Mouse (Mus musculus) kidney, embryonic 15.5 days (tissue): ENCODE data around the gene Serp1. TPM values are rescaled to one million over a fixed set of nuclear protein-coding genes. Genes with fewer than 3 reads are reported as not detected.

Experiments used
- ATAC-seq: fragments of 200-750 bp; cut with Nextera tagmentation; replicated peaks from 2 replicates; pipeline ENCODE4 v1.8.0; 2017; ENCODE audit warnings: moderate TSS enrichment; ENCODE audit not compliant: low FRiP score
- H3K27ac ChIP-seq: fragments of 300-500 bp; sonication (generic); 2 replicates; pipeline ENCODE4 v1.5.1; 2015; ENCODE audit warnings: mild to moderate bottlenecking, inconsistent platforms
- H3K27me3 ChIP-seq: fragments of 300-500 bp; sonication (generic); 2 replicates; pipeline ENCODE4 v1.6.1; 2015; ENCODE audit warnings: inconsistent platforms
- H3K36me3 ChIP-seq: fragments of 300-500 bp; sonication (generic); 2 replicates; pipeline ENCODE4 v1.6.1; 2015; ENCODE audit warnings: inconsistent platforms
- H3K4me1 ChIP-seq: fragments of 300-500 bp; sonication (generic); 2 replicates; pipeline ENCODE4 v1.6.1; 2015; ENCODE audit warnings: inconsistent platforms
- H3K4me2 ChIP-seq: fragments of 300-500 bp; sonication (generic); 2 replicates; pipeline ENCODE4 v1.6.1; 2015; ENCODE audit warnings: moderate library complexity, mild to moderate bottlenecking, inconsistent platforms
- H3K4me3 ChIP-seq: fragments of 300-500 bp; sonication (generic); replicated peaks from 2 replicates; pipeline ENCODE4 v1.5.1; 2015; ENCODE audit warnings: mild to moderate bottlenecking, inconsistent platforms
- H3K9ac ChIP-seq: fragments of 300-500 bp; sonication (generic); 2 replicates; pipeline ENCODE4 v1.6.1; 2015; ENCODE audit warnings: mild to moderate bottlenecking, inconsistent platforms
- H3K9me3 ChIP-seq: fragments of 300-500 bp; sonication (generic); replicated peaks from 2 replicates; pipeline ENCODE4 v1.6.1; 2016; ENCODE audit warnings: inconsistent platforms
- WGBS: fragments of 180-500 bp; shearing (Covaris S2); methylation state at CpG from one replicate; pipeline ENCODE4 v1.1.7; 2015; ENCODE audit warnings: mixed read lengths; 5-methylcytosine and 5-hydroxymethylcytosine counted together
- polyA plus RNA-seq: library from polyadenylated mRNA; unstranded; fragments of >200 nt; fragmentation: Nextera tagmentation; extraction: Ambion mirVana; gene quantifications from 2 replicates; pipeline ENCODE4 v1.2.1, GENCODE M21; 2015

Serp1 gene
- 139 and 150 TPM in 2 replicates for polyA plus RNA-seq

- H3K27me3 ChIP-seq, result no peaks in the 10 kb centered on the region
- peak within 1 kb of the TSS; percentile 88 for H3K4me3 ChIP-seq
- peak within 1 kb of the TSS; percentile 93 for H3K9ac ChIP-seq
- H3K4me2 ChIP-seq, result peak within 1 kb of the TSS; percentile 72
- H3K36me3 ChIP-seq, result peaks cover 31% of the 10 kb centered on the region
- under 1% methylated on average over 57 of the region's 57 CpGs for WGBS
- H3K9me3 ChIP-seq, result no peaks in the 10 kb centered on the region
- peak within 1 kb of the TSS; percentile 93 for H3K27ac ChIP-seq
- peaks cover 14% of the 10 kb centered on the region; the same call in 1 of the 2 replicates for H3K4me1 ChIP-seq
- ATAC-seq, result peak; percentile 99
Observed at GRCm38 (mm10) chr3:58525652-58526407, at the start of gene Serp1, which contains the start of gene Eif2a. TSS of gene Serp1 (minus strand) at chr3:58525892. TSS of gene Eif2a (plus strand) at chr3:58525821.

GRCm38 (mm10) chr3:58570821-58571220, 45.1 kb upstream of the Serp1 start:
- Histone ChIP-seq H3K9ac (no peak overlapping the region), H3K4me1 (no peaks in the 10 kb centered on the region), H3K36me3 (no peaks in the 10 kb centered on the region), H3K27ac (no peak overlapping the region), H3K4me3 (no peak overlapping the region), H3K4me2 (no peak overlapping the region), H3K27me3 (no peaks in the 10 kb centered on the region), H3K9me3 (no peaks in the 10 kb centered on the region)
- no peak for ATAC-seq
- WGBS, result 73% methylated on average over 3 of the region's 3 CpGs

- H3K4me1 ChIP-seq, result no peaks in the 10 kb centered on the region
- H3K9me3 ChIP-seq, result no peaks in the 10 kb centered on the region
- no peak overlapping the region for H3K4me2 ChIP-seq
- H3K36me3 ChIP-seq, result peaks cover 16% of the 10 kb centered on the region
- no peak overlapping the region for H3K27ac ChIP-seq
- WGBS, result 39% methylated on average over 2 of the region's 2 CpGs
- H3K9ac ChIP-seq, result no peak overlapping the region
- H3K27me3 ChIP-seq, result no peaks in the 10 kb centered on the region
- no peak for ATAC-seq
- no peak overlapping the region for H3K4me3 ChIP-seq
Observed at GRCm38 (mm10) chr3:58561437-58561836, 35.7 kb upstream of the Serp1 start.

GRCm38 (mm10) chr3:58559887-58560286, 34.2 kb upstream of the Serp1 start:
- WGBS, result 42% methylated on average over 2 of the region's 2 CpGs
- H3K36me3 ChIP-seq, result peaks cover 31% of the 10 kb centered on the region

GRCm38 (mm10) chr3:58556649-58557048, 31.0 kb upstream of the Serp1 start:
- Histone ChIP-seq H3K9ac (no peak overlapping the region), H3K9me3 (no peaks in the 10 kb centered on the region), H3K4me2 (no peak overlapping the region), H3K4me3 (no peak overlapping the region), H3K36me3 (peaks cover 61% of the 10 kb centered on the region), H3K4me1 (no peaks in the 10 kb centered on the region), H3K27ac (no peak overlapping the region), H3K27me3 (no peaks in the 10 kb centered on the region)
- WGBS, result 86% methylated on average over 7 of the region's 7 CpGs
- ATAC-seq, result no peak

More at GRCm38 (mm10) chr3:58559887-58560286, 34.2 kb upstream of the Serp1 start:
- no peak overlapping the region for H3K4me2 ChIP-seq
- no peak overlapping the region for H3K9ac ChIP-seq
- no peaks in the 10 kb centered on the region for H3K4me1 ChIP-seq
- ATAC-seq, result no peak
- H3K27ac ChIP-seq, result no peak overlapping the region
- H3K4me3 ChIP-seq, result no peak overlapping the region
- H3K9me3 ChIP-seq, result no peaks in the 10 kb centered on the region
- no peaks in the 10 kb centered on the region for H3K27me3 ChIP-seq

- H3K9me3 ChIP-seq, result no peaks in the 10 kb centered on the region
- H3K36me3 ChIP-seq, result peaks cover 86% of the 10 kb centered on the region
- no peaks in the 10 kb centered on the region for H3K4me1 ChIP-seq
- no peak overlapping the region for H3K4me2 ChIP-seq
- 63% methylated on average over 1 of the region's 1 CpGs for WGBS
- H3K9ac ChIP-seq, result no peak overlapping the region
- no peak overlapping the region for H3K4me3 ChIP-seq
- H3K27ac ChIP-seq, result no peak overlapping the region
- no peak for ATAC-seq
- H3K27me3 ChIP-seq, result no peaks in the 10 kb centered on the region
Observed at GRCm38 (mm10) chr3:58552001-58552811, 26.5 kb upstream of the Serp1 start.

GRCm38 (mm10) chr3:58536573-58536972, 10.9 kb upstream of the Serp1 start:
- Histone ChIP-seq H3K27me3 (no peaks in the 10 kb centered on the region), H3K4me3 (no peak overlapping the region), H3K9ac (no peak overlapping the region), H3K4me1 (no peaks in the 10 kb centered on the region), H3K9me3 (no peaks in the 10 kb centered on the region), H3K36me3 (peaks cover 72% of the 10 kb centered on the region), H3K27ac (no peak overlapping the region), H3K4me2 (no peak overlapping the region)
- ATAC-seq, result no peak
- 82% methylated on average over 3 of the region's 3 CpGs for WGBS

GRCm38 (mm10) chr3:58526408-58526737, 681 bp upstream of the Serp1 start:
- 7% methylated on average over 4 of the region's 4 CpGs for WGBS
- Histone ChIP-seq H3K4me2 (peak overlapping the region; percentile 65), H3K9me3 (no peaks in the 10 kb centered on the region), H3K4me3 (peak overlapping the region; percentile 88), H3K4me1 (peaks cover 14% of the 10 kb centered on the region; the same call in 1 of the 2 replicates), H3K36me3 (peaks cover 31% of the 10 kb centered on the region), H3K27ac (peak overlapping the region; percentile 93; the same call in 1 of the 2 replicates), H3K9ac (peak overlapping the region; percentile 56), H3K27me3 (no peaks in the 10 kb centered on the region)
- no peak for ATAC-seq

GRCm38 (mm10) chr3:58525166-58525565, 526 bp downstream of the Serp1 start:
- peak; percentile 59 for ATAC-seq

GRCm38 (mm10) chr3:58524246-58524645, 1.4 kb downstream of the Serp1 start:
- ATAC-seq, result no peak
- Histone ChIP-seq H3K27me3 (no peaks in the 10 kb centered on the region), H3K36me3 (peaks cover 38% of the 10 kb centered on the region), H3K9me3 (no peaks in the 10 kb centered on the region), H3K4me1 (peaks cover 14% of the 10 kb centered on the region; the same call in 1 of the 2 replicates), H3K4me2 (peak overlapping the region; percentile 72), H3K27ac (no peak overlapping the region), H3K4me3 (peak overlapping the region; percentile 88), H3K9ac (peak overlapping the region; percentile 93)
- WGBS, result 59% methylated on average over 4 of the region's 4 CpGs

More at GRCm38 (mm10) chr3:58525166-58525565, 526 bp downstream of the Serp1 start:
- H3K27ac ChIP-seq, result peak overlapping the region; percentile 93
- peak overlapping the region; percentile 93 for H3K9ac ChIP-seq
- no peaks in the 10 kb centered on the region for H3K9me3 ChIP-seq
- H3K4me3 ChIP-seq, result peak overlapping the region; percentile 88
- H3K36me3 ChIP-seq, result peaks cover 34% of the 10 kb centered on the region
- H3K4me1 ChIP-seq, result peaks cover 14% of the 10 kb centered on the region; the same call in 1 of the 2 replicates
- WGBS, result under 1% methylated on average over 40 of the region's 40 CpGs
- H3K4me2 ChIP-seq, result peak overlapping the region; percentile 72
- no peaks in the 10 kb centered on the region for H3K27me3 ChIP-seq

GRCm38 (mm10) chr3:58523386-58523785, 2.3 kb downstream of the Serp1 start:
- H3K36me3 ChIP-seq, result peaks cover 38% of the 10 kb centered on the region

GRCm38 (mm10) chr3:58521361-58521760, 4.3 kb downstream of the Serp1 start:
- Histone ChIP-seq H3K36me3 (peaks cover 38% of the 10 kb centered on the region), H3K4me1 (peaks cover 4% of the 10 kb centered on the region; the same call in 1 of the 2 replicates), H3K27ac (no peak overlapping the region), H3K9me3 (no peaks in the 10 kb centered on the region), H3K4me3 (no peak overlapping the region), H3K9ac (no peak overlapping the region), H3K4me2 (no peak overlapping the region), H3K27me3 (no peaks in the 10 kb centered on the region)
- 77% methylated on average over 2 of the region's 2 CpGs for WGBS
- ATAC-seq, result no peak

More at GRCm38 (mm10) chr3:58523386-58523785, 2.3 kb downstream of the Serp1 start:
- peaks cover 14% of the 10 kb centered on the region; the same call in 1 of the 2 replicates for H3K4me1 ChIP-seq
- no peak overlapping the region for H3K27ac ChIP-seq
- H3K9ac ChIP-seq, result no peak overlapping the region
- H3K9me3 ChIP-seq, result no peaks in the 10 kb centered on the region
- WGBS, result 93% methylated on average over 3 of the region's 3 CpGs
- H3K27me3 ChIP-seq, result no peaks in the 10 kb centered on the region
- H3K4me3 ChIP-seq, result peak overlapping the region; percentile 88; the same call in 1 of the 2 replicates
- no peak for ATAC-seq
- no peak overlapping the region for H3K4me2 ChIP-seq
